Mouse (Mus musculus) liver, embryonic 11.5 days (tissue): ENCODE measurements at regions not wholly inside any gene's neighbourhood (a gene's known extent, or its start where the extent isn't known, plus 50 kb on each side); places are given as distances from the start of the nearest gene placed in this dataset.
"Not testable (repeated sequence)": the region's sequence is repeated elsewhere in the genome, so short reads cannot be mapped to it uniquely, and the experiment has no call there.

Experiments
- ATAC-seq: fragments of 200-750 bp; cut with Nextera tagmentation; replicated peaks from 2 replicates; pipeline ENCODE4 v1.8.0; 2017; ENCODE audit warnings: moderate number of reproducible peaks, mild to moderate bottlenecking, moderate TSS enrichment, moderate library complexity; ENCODE audit not compliant: low FRiP score
- DNase-seq: peaks from one replicate; pipeline ENCODE4 v3.0.0-alpha.2; 2017; ENCODE audit warnings: low spot score
- H3K27ac ChIP-seq: fragments of 300-500 bp; sonication (generic); 2 replicates; pipeline ENCODE4 v1.5.1; 2014; ENCODE audit warnings: mild to moderate bottlenecking, low read depth, low read length, control low read depth
- H3K27me3 ChIP-seq: fragments of 300-500 bp; sonication (generic); replicated peaks from 2 replicates; pipeline ENCODE4 v1.6.1; 2014; ENCODE audit warnings: low read length, mixed read lengths; ENCODE audit not compliant: control insufficient read depth, insufficient read depth
- H3K36me3 ChIP-seq: fragments of 300-500 bp; sonication (generic); 2 replicates; pipeline ENCODE4 v1.6.1; 2014; ENCODE audit warnings: mild to moderate bottlenecking, low read length, moderate library complexity, mixed read lengths; ENCODE audit not compliant: control insufficient read depth, insufficient read depth
- H3K4me1 ChIP-seq: fragments of 300-500 bp; sonication (generic); replicated peaks from 2 replicates; pipeline ENCODE4 v1.6.1; 2014; ENCODE audit warnings: low read length, mixed read lengths; ENCODE audit not compliant: control insufficient read depth, insufficient read depth
- H3K4me2 ChIP-seq: fragments of 300-500 bp; sonication (generic); 2 replicates; pipeline ENCODE4 v1.6.1; 2014; ENCODE audit warnings: mild to moderate bottlenecking, control low read depth, moderate library complexity
- H3K4me3 ChIP-seq: fragments of 300-500 bp; sonication (generic); 2 replicates; pipeline ENCODE4 v1.5.1; 2014; ENCODE audit warnings: low read depth, low read length, control low read depth
- H3K9ac ChIP-seq: fragments of 300-500 bp; sonication (generic); 2 replicates; pipeline ENCODE4 v1.6.1; 2014; ENCODE audit warnings: low read depth, low read length, control low read depth
- H3K9me3 ChIP-seq: fragments of 300-500 bp; sonication (generic); 2 replicates; pipeline ENCODE4 v1.6.1; 2016; ENCODE audit warnings: low read length, inconsistent platforms, mixed read lengths; ENCODE audit not compliant: control insufficient read depth
- WGBS: fragments of 180-500 bp; shearing (Covaris S2); extraction: QIAGEN DNeasy Blood & Tissue Kit; methylation state at CpG from one replicate; pipeline ENCODE4 v1.1.7; 2014; 5-methylcytosine and 5-hydroxymethylcytosine counted together

DNA sequence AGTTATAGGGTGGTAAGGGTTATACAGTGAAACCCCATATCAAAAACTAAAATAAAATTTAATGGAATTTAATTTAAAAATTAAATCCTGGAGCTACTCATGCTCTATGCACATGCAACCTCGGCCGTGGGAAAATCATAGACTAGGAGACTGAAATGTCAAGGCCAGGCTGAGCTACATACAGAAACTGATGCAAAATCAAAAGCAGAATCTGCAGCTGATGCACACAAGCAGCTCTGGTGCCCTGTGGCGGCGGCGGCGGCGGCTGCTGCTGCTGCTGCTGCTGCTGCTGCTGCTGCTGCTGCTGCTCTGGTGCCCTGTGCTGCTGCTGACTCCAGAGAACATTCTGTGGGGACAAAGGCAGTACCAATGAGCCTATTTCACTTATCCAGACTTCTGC, 154.5 kb upstream of the Rapgef5 start:
- 89% methylated on average over 7 of the region's 7 CpGs for WGBS
- no peak overlapping the region for H3K27ac ChIP-seq
- no peaks in the 10 kb centered on the region for H3K4me1 ChIP-seq
- H3K27me3 ChIP-seq = no peaks in the 10 kb centered on the region
- ATAC-seq = no peak
- no peaks in the 10 kb centered on the region for H3K9me3 ChIP-seq
- H3K4me3 ChIP-seq = no peak overlapping the region
- H3K4me2 ChIP-seq = no peak overlapping the region
- DNase-seq = no peak
- no peak overlapping the region for H3K9ac ChIP-seq
- no peaks in the 10 kb centered on the region for H3K36me3 ChIP-seq

DNA sequence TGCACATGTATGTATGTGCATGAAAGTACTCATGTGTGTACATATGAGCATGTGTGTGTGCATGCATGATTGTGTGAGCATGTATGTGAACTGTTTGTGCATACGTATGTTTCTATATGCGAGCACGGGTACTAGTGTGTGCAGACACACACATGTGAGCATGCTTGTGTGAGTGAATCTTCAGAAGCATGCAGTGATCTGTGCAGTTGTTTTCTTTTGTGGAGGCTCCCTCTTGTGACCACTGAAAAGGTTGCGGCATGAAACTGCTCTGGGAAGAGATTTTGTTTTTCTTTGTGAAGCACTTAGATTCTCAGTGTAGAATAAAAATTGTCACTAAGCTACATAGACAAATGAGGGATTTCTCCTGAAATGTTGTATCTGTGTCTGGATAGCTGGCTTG, 152.8 kb upstream of the Rapgef5 start:
- 69% methylated on average over 4 of the region's 4 CpGs for WGBS
- H3K9ac ChIP-seq, H3K36me3 ChIP-seq, H3K4me3 ChIP-seq, H3K27ac ChIP-seq, H3K9me3 ChIP-seq, H3K27me3 ChIP-seq, H3K4me2 ChIP-seq, H3K4me1 ChIP-seq, DNase-seq, ATAC-seq: not testable (repeated sequence)

DNA sequence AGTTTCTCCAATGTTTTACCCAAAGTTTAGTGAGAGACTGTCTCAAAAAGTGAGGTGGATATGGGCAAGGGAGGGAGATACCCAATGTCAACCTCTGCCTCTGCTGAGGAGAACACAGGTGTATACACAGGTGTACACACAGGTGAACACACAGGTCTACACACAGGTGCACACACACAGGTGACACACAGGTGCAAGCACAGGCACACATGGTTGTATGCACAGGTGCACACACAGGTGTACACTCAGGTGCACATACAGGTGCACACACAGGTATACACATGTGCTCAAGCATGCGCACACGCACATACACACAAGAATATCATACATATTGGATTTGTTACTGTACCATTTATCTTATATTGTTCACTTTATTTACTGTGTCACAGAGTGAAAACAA, 151.1 kb upstream of the Rapgef5 start:
- WGBS = 94% methylated on average over 2 of the region's 2 CpGs
- H3K27me3 ChIP-seq = no peaks in the 10 kb centered on the region
- no peak overlapping the region for H3K9ac ChIP-seq
- no peaks in the 10 kb centered on the region for H3K9me3 ChIP-seq
- no peak for DNase-seq
- H3K4me3 ChIP-seq = no peak overlapping the region
- H3K4me2 ChIP-seq = no peak overlapping the region
- no peak for ATAC-seq
- no peaks in the 10 kb centered on the region for H3K4me1 ChIP-seq
- no peaks in the 10 kb centered on the region for H3K36me3 ChIP-seq
- no peak overlapping the region for H3K27ac ChIP-seq

DNA sequence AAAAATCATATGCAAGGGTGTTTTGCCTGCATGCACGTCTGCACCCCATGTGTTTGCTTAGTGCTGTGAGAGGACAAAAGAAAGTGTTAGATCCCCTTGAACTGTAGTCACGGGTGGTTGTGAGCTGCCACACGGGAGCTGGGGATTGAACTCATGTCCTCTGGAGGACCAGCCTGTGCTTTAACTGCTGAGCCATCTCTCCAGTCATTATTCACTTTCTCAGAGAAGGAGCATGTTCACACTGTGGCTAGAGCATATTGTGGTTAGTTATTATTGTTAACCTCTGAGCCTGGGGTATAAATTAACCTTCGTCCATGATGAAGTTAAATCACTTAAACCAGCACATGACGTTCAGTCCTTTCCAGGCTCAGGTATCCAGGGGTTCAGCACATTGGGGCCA, 150.4 kb upstream of the Rapgef5 start:
- ATAC-seq = no peak
- 68% methylated on average over 5 of the region's 5 CpGs for WGBS
- Histone ChIP-seq H3K9me3 (no peaks in the 10 kb centered on the region), H3K36me3 (no peaks in the 10 kb centered on the region), H3K4me3 (no peak overlapping the region), H3K27ac (no peak overlapping the region), H3K27me3 (no peaks in the 10 kb centered on the region), H3K4me2 (no peak overlapping the region), H3K9ac (no peak overlapping the region), H3K4me1 (no peaks in the 10 kb centered on the region)
- no peak for DNase-seq

DNA sequence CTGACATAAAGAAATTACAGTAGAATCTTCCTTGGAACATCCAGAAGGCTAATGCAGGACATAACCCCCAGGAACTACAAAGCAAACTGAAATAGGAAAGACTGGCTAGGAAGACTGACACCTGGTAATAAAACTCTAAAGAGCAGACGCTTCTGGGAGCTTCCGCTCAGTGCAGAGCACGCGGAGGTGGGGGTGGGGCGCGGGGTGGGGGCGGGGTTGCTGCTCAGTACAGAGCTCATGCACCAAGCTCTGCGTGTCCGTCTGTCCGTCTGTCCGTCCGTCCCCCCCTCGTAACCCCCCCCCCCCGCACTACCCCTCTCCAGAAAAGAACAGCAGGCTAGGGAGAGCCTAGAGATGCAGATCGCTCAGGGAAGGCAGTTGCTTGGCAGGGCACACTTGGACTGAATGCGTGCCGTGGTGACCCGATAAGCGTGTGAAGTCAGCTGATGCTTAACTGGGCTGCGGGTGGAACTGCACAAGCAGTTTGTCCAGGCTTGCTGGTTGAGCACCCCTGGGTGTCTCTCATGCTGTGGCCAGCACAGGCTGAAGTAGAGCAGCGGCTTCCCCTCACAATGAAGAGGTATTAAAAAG, 137.9 kb upstream of the Rapgef5 start:
- Histone ChIP-seq H3K9me3 (no peaks in the 10 kb centered on the region), H3K4me3 (no peak overlapping the region)

DNA sequence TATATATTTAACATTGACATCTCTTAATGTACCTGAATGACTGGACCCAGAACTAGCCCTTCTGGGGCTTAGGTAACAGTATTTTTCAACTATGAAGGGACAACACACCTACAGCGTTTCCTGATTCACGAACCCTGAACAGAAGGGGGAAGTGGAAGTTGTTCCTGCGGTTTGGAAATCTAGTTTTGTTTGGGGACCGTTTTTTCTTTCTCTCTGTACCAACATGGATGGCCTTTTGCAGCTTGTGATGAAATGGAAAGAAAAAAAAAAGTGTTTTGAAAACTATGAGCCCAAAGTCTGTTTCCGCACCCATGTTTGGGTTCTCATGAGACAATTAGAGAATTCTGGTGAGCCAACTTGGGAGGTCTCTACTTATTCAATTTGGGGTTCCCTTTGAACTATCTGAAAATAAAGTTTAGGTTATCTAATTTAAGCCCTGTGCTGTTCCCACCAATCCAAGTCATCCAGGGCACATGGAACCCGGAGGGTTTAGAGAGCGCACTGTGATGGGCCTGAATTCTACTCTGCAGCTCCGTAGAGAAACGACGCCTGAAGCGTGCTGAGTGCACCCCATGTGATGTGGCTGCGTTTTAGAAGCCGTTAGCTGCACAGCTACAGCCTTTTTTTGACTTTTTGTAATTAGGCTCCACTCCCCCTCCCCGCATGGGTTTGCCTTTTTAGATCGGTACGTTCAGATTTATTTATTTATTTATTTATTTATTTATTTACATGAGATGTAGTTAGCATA, 137.0 kb upstream of the Rapgef5 start:
- DNase-seq = no peak
- Histone ChIP-seq H3K4me3 (no peak overlapping the region), H3K4me2 (no peak overlapping the region), H3K27ac (no peak overlapping the region), H3K27me3 (no peaks in the 10 kb centered on the region), H3K9ac (no peak overlapping the region), H3K4me1 (no peaks in the 10 kb centered on the region), H3K36me3 (no peaks in the 10 kb centered on the region), H3K9me3 (no peaks in the 10 kb centered on the region)
- no peak for ATAC-seq
- 79% methylated on average over 16 of the region's 16 CpGs for WGBS

More for the DNA sequence above, 137.9 kb upstream of the Rapgef5 start:
- no peak overlapping the region for H3K4me2 ChIP-seq
- WGBS = 77% methylated on average over 21 of the region's 21 CpGs
- H3K4me1 ChIP-seq = no peaks in the 10 kb centered on the region
- no peaks in the 10 kb centered on the region for H3K36me3 ChIP-seq
- no peaks in the 10 kb centered on the region for H3K27me3 ChIP-seq
- H3K27ac ChIP-seq = no peak overlapping the region
- ATAC-seq = no peak
- no peak for DNase-seq
- H3K9ac ChIP-seq = no peak overlapping the region

DNA sequence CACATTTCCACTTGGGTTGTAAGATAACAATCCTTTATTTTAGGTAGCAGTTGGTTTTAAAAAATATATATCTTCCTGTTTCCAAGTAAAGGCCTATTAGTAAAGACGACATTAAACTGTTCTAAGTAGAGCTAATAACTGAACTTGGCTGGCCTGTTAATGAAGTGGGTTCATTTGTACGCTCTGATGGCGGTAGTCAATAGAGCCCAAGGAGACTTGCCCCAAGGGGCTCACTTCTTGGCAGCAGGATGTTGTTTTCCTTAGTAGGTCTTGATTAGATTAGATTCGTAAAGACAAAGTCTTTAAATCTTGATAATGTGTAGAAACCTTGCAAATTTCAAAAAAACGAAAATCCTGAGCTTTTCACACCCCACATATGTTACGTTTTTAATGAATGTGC, 135.4 kb upstream of the Rapgef5 start:
- DNase-seq (no peak), ATAC-seq (no peak)
- no peaks in the 10 kb centered on the region for H3K36me3 ChIP-seq
- no peak overlapping the region for H3K9ac ChIP-seq
- H3K9me3 ChIP-seq = no peaks in the 10 kb centered on the region
- no peak overlapping the region for H3K27ac ChIP-seq
- WGBS = 75% methylated on average over 6 of the region's 6 CpGs
- H3K27me3 ChIP-seq = no peaks in the 10 kb centered on the region
- H3K4me1 ChIP-seq = no peaks in the 10 kb centered on the region
- H3K4me2 ChIP-seq = no peak overlapping the region
- H3K4me3 ChIP-seq = no peak overlapping the region

DNA sequence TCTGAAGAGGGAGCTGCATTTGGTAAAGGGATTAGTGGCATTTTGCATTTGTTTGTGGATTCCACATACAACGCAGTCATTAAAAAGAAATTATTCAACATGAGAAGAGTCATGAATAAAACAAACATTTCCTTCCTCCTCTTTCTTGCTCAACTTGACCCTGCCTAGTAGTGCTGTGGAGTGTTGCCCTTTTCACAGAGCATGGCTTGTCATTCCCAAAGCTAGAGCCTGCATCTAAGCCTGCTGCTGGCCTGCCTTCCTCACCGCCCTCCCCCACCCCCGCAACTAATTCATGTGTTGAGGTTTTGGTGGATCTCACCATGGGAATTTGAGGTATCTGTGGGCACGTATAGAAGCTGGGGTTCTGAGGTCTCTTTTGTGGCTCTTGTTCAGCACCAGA, 133.6 kb upstream of the Rapgef5 start:
- H3K4me2 ChIP-seq, H3K27ac ChIP-seq, H3K36me3 ChIP-seq, H3K9me3 ChIP-seq, ATAC-seq, H3K9ac ChIP-seq, H3K27me3 ChIP-seq, H3K4me1 ChIP-seq, DNase-seq, H3K4me3 ChIP-seq: not testable (repeated sequence)
- WGBS = 50% methylated on average over 1 of the region's 4 CpGs

DNA sequence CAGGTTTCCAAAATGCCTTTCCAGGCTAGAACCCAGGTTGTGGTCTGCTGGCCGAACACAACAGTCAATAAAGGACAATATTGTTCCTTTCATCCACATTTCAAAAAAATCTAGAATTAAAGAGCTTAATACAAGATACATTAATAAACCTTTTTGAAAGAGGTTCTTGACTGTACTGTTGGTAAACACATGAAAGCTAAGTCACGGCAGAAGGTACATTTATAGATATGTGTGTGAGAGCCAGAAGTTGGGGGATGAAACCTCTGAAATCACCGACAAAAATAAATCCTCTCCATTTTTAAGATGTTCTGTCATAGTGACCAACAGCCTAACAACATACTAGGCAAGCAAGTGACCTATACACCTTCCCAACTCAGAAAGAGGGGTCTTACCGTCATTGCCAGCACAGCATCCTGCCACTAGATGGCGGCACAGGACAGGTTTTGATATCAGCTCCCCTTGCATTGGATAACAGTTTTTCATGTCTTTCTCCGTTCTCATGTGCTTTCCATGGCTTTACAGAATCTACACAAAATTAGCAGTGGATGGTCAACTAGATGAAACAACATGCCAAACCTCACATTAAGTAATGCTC, 131.1 kb upstream of the Rapgef5 start:
- DNase-seq = peak; percentile 75
- Histone ChIP-seq H3K4me3 (no peak overlapping the region), H3K9ac (no peak overlapping the region), H3K36me3 (no peaks in the 10 kb centered on the region), H3K27ac (no peak overlapping the region), H3K4me1 (no peaks in the 10 kb centered on the region), H3K4me2 (no peak overlapping the region), H3K27me3 (no peaks in the 10 kb centered on the region), H3K9me3 (no peaks in the 10 kb centered on the region)
- WGBS = 19% methylated on average over 6 of the region's 6 CpGs
- peak; percentile 61; the same call in 1 of the 2 replicates for ATAC-seq
